Mouse (Mus musculus): ENCODE results near the gene Gm10234. TPM values are rescaled to one million over a fixed set of nuclear protein-coding genes. Genes with fewer than 3 reads are reported as not detected.

Gene Gm10234
- polyA plus RNA-seq (2014; fragmentation: Illumina TruSeq; extraction: RNeasy Lipid Tissue Mini Kit (QIAGEN cat#74804); ENCODE audit: low read depth, low replicate concordance): not detected

GRCm38 (mm10) chr6:95321812-95322211 lies at the start of gene Gm10234:
Gene Gm10234 (plus strand): TSS chr6:95322112.

Other genes starting within 250 kb of the Gm10234 start
- gene Kbtbd8, start 204.9 kb upstream of the Gm10234 start, polyA plus RNA-seq (2014; fragmentation: Illumina TruSeq; extraction: RNeasy Lipid Tissue Mini Kit (QIAGEN cat#74804); ENCODE audit: low read depth, low replicate concordance): 10.8 TPM

Data from adrenal gland, adult 10 weeks (tissue).